Mouse (Mus musculus) liver, embryonic 14.5 days (tissue): ENCODE results near the gene Bbs12. TPM values are rescaled to one million over a fixed set of nuclear protein-coding genes. Genes with fewer than 3 reads are reported as not detected.

Source experiments
- ATAC-seq: fragments of 200-750 bp; cut with Nextera tagmentation; 2 replicates; pipeline ENCODE4 v1.8.0; 2017; ENCODE audit warnings: moderate number of reproducible peaks, mild to moderate bottlenecking, moderate library complexity; ENCODE audit not compliant: insufficient read depth
- DNase-seq, 3 experiments: peaks; one replicate each; pipeline ENCODE4 v3.0.0-alpha.2; 2012 to 2013; ENCODE audit warnings: low read depth in 3 of 3, low spot score in 3 of 3
- H3K27ac ChIP-seq: fragments of 300-500 bp; sonication (generic); 2 replicates; pipeline ENCODE4 v1.5.1; 2014; ENCODE audit warnings: moderate library complexity, mild to moderate bottlenecking, control low read depth, inconsistent platforms
- H3K27me3 ChIP-seq: fragments of 300-500 bp; sonication (generic); 2 replicates; pipeline ENCODE4 v1.6.1; 2014; ENCODE audit warnings: mild to moderate bottlenecking, low read length, moderate library complexity; ENCODE audit not compliant: control insufficient read depth, insufficient read depth
- H3K36me3 ChIP-seq: fragments of 300-500 bp; sonication (generic); replicated peaks from 2 replicates; pipeline ENCODE4 v1.6.1; 2014; ENCODE audit warnings: low read depth; ENCODE audit not compliant: control insufficient read depth, insufficient read depth
- H3K4me1 ChIP-seq, 2 experiments: fragments of 200-500 bp in 1 of 2; fragments of 300-500 bp in 1 of 2; sonication (generic) in 1 of 2; replicated peaks; 2 replicates each; pipeline ENCODE4 v1.6.1; 2012 to 2014; ENCODE audit warnings: antibody characterized with exemption in 1 of 2, inconsistent platforms in 1 of 2, low read length in 1 of 2; ENCODE audit not compliant: control insufficient read depth in 2 of 2, insufficient read depth in 2 of 2
- H3K4me2 ChIP-seq: fragments of 300-500 bp; sonication (generic); 2 replicates; pipeline ENCODE4 v1.6.1; 2014; ENCODE audit warnings: low read depth, mild to moderate bottlenecking, control low read depth, moderate library complexity
- H3K4me3 ChIP-seq, 2 experiments: fragments of 200-500 bp in 1 of 2; fragments of 300-500 bp in 1 of 2; sonication (generic) in 1 of 2; 2 replicates each; pipeline ENCODE4 v1.5.1; 2012 to 2014; ENCODE audit warnings: low read depth in 2 of 2, low read length in 2 of 2, mild to moderate bottlenecking in 2 of 2, control low read depth in 1 of 2, inconsistent platforms in 1 of 2, moderate library complexity in 1 of 2; ENCODE audit not compliant: insufficient read depth in 1 of 2
- H3K9ac ChIP-seq: fragments of 300-500 bp; sonication (generic); replicated peaks from 2 replicates; pipeline ENCODE4 v1.6.1; 2014; ENCODE audit warnings: mild to moderate bottlenecking, control low read depth, moderate library complexity
- H3K9me3 ChIP-seq: fragments of 300-500 bp; sonication (generic); 2 replicates; pipeline ENCODE4 v1.6.1; 2016; ENCODE audit warnings: low read length, mixed read lengths; ENCODE audit not compliant: control insufficient read depth
- CTCF ChIP-seq: IDR thresholded peaks from 2 replicates; pipeline ENCODE4 v1.5.1; 2016; ENCODE audit warnings: antibody characterized with exemption, low read depth, control low read depth
- EP300 ChIP-seq: IDR thresholded peaks from 2 replicates; pipeline ENCODE4 v1.6.1; 2016; ENCODE audit warnings: antibody characterized with exemption, low read depth
- WGBS: fragments of 180-500 bp; shearing (Covaris S2); extraction: QIAGEN DNeasy Blood & Tissue Kit; methylation state at CpG from one replicate; pipeline ENCODE4 v1.1.7; 2014; ENCODE audit not compliant: insufficient replicate concordance; 5-methylcytosine and 5-hydroxymethylcytosine counted together
- polyA plus RNA-seq, 2 experiments: library from polyadenylated mRNA; depleted of rRNA in 1 of 2; stranded (reverse) in 1 of 2; unstranded in 1 of 2; fragments of >200 nt; fragmentation: Nextera tagmentation in 1 of 2; extraction: Ambion mirVana in 1 of 2; gene quantifications; 2 replicates each; pipeline versions ENCODE4 v1.2.1 to v1.2.3; 2012 to 2014

The Bbs12 gene
- polyA plus RNA-seq, 2 experiments = 2.2 to 4.4 TPM

GRCm38 (mm10) chr3:37348221-37349165 lies 36.1 kb downstream of the Bbs12 start, which contains the start of gene Fgf2:
Gene Fgf2 (plus strand): TSS chr3:37348346.
- H3K9ac ChIP-seq = no peak within 1 kb of the TSS
- no peak within 1 kb of the TSS for H3K27ac ChIP-seq
- H3K4me2 ChIP-seq = peak within 1 kb of the TSS; percentile 59
- peaks cover 34% of the 10 kb centered on the region for H3K27me3 ChIP-seq
- no peak for DNase-seq
- no peaks in the 10 kb centered on the region for H3K9me3 ChIP-seq
- 2% methylated on average over 75 of the region's 75 CpGs for WGBS
- no peaks in the 10 kb centered on the region for H3K36me3 ChIP-seq
- H3K4me1 ChIP-seq = peaks cover 0 to 12% of the 10 kb centered on the region in 2 experiments; a peak in 2 of 4 replicates
- TF ChIP-seq CTCF (no peak), EP300 (no peak)
- H3K4me3 ChIP-seq = peak within 1 kb of the TSS; percentile 24 to 46; a peak in 3 of 4 replicates
- ATAC-seq = no peak

- DNase-seq (no peak), ATAC-seq (no peak)
- Histone ChIP-seq H3K4me3 (peak overlapping the region in 1 of 2 experiments; percentile 46; a peak in 2 of 4 replicates), H3K27me3 (peaks cover 34% of the 10 kb centered on the region), H3K9me3 (no peaks in the 10 kb centered on the region), H3K4me2 (peak overlapping the region; percentile 59), H3K4me1 (peaks cover 0 to 12% of the 10 kb centered on the region in 2 experiments; a peak in 2 of 4 replicates), H3K9ac (no peak overlapping the region), H3K27ac (no peak overlapping the region), H3K36me3 (no peaks in the 10 kb centered on the region)
- TF ChIP-seq CTCF = no peak
- WGBS = 8% methylated on average over 8 of the region's 8 CpGs
Measured at GRCm38 (mm10) chr3:37349166-37349548, 36.8 kb downstream of the Bbs12 start.

GRCm38 (mm10) chr3:37350386-37350785 lies 38.0 kb downstream of the Bbs12 start:
- Histone ChIP-seq H3K9me3 (no peaks in the 10 kb centered on the region), H3K4me1 (peaks cover 0 to 12% of the 10 kb centered on the region in 2 experiments; a peak in 2 of 4 replicates), H3K4me3 (no peak overlapping the region), H3K4me2 (no peak overlapping the region), H3K9ac (no peak overlapping the region), H3K36me3 (no peaks in the 10 kb centered on the region), H3K27ac (no peak overlapping the region), H3K27me3 (peaks cover 34% of the 10 kb centered on the region)
- WGBS = 9% methylated on average over 7 of the region's 7 CpGs
- DNase-seq = peak in 1 of 3 experiments; percentile 26
- TF ChIP-seq CTCF (no peak), EP300 (peak; percentile 80)
- ATAC-seq = peak; percentile 69; the same call in 1 of the 2 replicates

- H3K36me3 ChIP-seq = no peaks in the 10 kb centered on the region
- H3K9me3 ChIP-seq = no peaks in the 10 kb centered on the region
- no peak overlapping the region for H3K4me3 ChIP-seq
- no peak overlapping the region for H3K4me2 ChIP-seq
- ATAC-seq (no peak), DNase-seq (no peak)
- no peak for TF ChIP-seq CTCF
- no peak for TF ChIP-seq EP300
- H3K9ac ChIP-seq = no peak overlapping the region
- H3K4me1 ChIP-seq = peaks cover 0 to 10% of the 10 kb centered on the region in 2 experiments; a peak in 2 of 4 replicates
- no peak overlapping the region for H3K27ac ChIP-seq
- WGBS = 72% methylated on average over 10 of the region's 10 CpGs
- peaks cover 8% of the 10 kb centered on the region for H3K27me3 ChIP-seq
Measured at GRCm38 (mm10) chr3:37353951-37354481, 41.7 kb downstream of the Bbs12 start.

- ATAC-seq (no peak), DNase-seq (no peak)
- Histone ChIP-seq H3K4me1 (peaks cover 0 to 6% of the 10 kb centered on the region in 2 experiments; a peak in 1 of 4 replicates), H3K9me3 (no peaks in the 10 kb centered on the region), H3K4me2 (no peak overlapping the region), H3K9ac (no peak overlapping the region), H3K36me3 (no peaks in the 10 kb centered on the region), H3K27ac (no peak overlapping the region), H3K4me3 (no peak overlapping the region), H3K27me3 (peaks cover 1% of the 10 kb centered on the region; the same call in 1 of the 2 replicates)
- TF ChIP-seq CTCF = no peak
- no peak for TF ChIP-seq EP300
- WGBS = 63% methylated on average over 1 of the region's 1 CpGs
Measured at GRCm38 (mm10) chr3:37354737-37355136, 42.4 kb downstream of the Bbs12 start.
